Mouse (Mus musculus) erythroblast, adult 5-6 weeks (primary cell): ENCODE measurements around the gene Map3k5. TPM values are rescaled to one million over a fixed set of nuclear protein-coding genes. Genes with fewer than 3 reads are reported as not detected.

Source experiments
- ATAC-seq: replicated peaks from 2 replicates; pipeline ENCODE4 v1.8.0; 2016; ENCODE audit warnings: moderate number of reproducible peaks, mild to moderate bottlenecking, moderate TSS enrichment, inconsistent platforms; ENCODE audit not compliant: poor library complexity, low FRiP score, severe bottlenecking
- total RNA-seq, 2 experiments: library from RNA; stranded (forward) in 1 of 2; stranded (reverse) in 1 of 2; fragments of 150-400 nt in 1 of 2; fragments of 200-764, 138-1000 nt in 1 of 2; gene quantifications; 2 replicates each; pipeline versions ENCODE4 v1.2.3 to v1.2.4; 2015 to 2017; ENCODE audit warnings: low replicate concordance in 2 of 2

Gene Map3k5
- total RNA-seq, 2 experiments from 2014 or later: 4.2 to 4.6 TPM

GRCm38 (mm10) chr10:19933511-19934383, 525 bp upstream of the Map3k5 start:
- ATAC-seq: no peak

GRCm38 (mm10) chr10:19935295-19935623, 987 bp downstream of the Map3k5 start:
- no peak for ATAC-seq

DNA sequence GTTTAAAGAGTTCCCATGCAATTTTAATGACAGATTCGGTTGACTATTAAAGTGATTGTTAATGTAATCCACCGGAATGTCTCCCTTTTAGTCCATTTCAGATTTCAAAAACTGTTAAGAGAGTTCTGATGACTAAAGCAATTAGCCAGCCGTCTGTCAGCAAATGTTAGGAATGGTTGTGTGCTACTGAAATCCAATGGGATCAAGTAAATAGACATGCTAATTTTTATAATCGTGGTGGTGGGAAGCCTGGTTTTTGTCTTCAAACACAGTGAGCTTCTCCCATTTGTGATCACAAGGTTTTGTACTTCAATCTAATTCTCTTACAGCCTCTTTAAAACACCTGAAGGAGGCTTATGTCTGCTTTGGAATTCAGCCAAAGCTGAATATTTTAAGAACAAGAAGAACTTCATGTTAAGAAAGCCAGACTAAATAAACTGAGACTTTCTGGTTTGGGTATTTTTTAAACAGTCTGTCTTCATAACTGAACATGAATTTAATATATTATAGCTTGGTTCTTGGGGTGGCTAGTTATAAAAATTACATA, 1.6 kb downstream of the Map3k5 start:
- ATAC-seq: no peak

DNA sequence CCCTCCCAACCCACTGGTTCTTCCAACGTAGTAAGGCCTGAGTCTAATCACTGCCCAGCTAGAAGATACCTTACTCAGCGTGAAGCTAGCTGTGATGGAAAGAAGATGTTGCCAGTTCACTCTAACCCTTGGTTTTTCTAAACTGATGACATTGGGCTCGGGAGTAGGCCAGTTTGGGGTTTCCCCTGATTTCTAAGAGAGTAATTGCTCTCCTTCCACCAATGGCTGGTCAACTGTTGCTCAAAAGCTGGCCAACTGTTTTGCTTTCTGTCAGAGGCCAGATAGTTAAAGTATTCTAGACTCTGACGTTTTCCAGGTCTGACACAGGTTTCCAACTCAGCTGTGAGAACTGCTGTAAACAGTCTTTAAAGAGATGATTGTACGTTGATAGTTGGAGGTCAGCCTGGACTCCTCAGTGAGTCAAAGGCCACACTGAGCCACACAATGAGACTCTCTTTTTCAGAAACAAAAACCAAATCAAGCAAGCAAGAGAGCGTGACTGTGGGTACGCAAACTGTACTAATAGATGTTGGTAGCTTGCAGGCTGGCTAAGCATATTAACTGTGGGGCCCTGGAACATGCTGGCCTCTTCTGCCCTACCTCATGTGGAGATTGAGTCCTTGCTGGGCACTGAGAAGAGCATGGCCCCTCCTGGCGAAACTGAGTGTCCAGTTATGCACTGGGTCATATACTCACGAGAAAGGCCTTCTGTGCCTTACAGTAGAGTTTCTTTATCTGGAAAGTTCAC, 2.9 kb downstream of the Map3k5 start:
- no peak for ATAC-seq

DNA sequence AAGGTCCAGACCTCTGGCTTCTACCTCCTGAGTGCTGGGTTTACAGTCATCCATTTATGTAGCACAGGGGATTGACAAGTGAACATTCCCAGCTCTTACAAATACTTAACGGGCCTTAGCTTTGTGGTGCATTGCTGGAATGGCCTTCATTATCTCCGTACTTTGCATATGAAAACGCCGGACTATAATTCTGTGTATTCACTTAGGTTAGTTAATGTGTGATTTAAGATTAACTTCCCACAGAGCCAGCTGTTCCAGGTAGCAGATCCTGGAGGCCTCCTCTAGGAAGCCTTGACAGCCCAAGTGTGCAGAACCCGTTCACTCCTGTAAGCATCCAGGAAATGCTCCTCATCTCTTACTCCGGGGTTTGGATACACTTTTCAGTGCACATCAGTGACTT, 4.5 kb downstream of the Map3k5 start:
- no peak for ATAC-seq

- no peak for ATAC-seq
Measured at GRCm38 (mm10) chr10:19939282-19939705, 5.0 kb downstream of the Map3k5 start.

DNA sequence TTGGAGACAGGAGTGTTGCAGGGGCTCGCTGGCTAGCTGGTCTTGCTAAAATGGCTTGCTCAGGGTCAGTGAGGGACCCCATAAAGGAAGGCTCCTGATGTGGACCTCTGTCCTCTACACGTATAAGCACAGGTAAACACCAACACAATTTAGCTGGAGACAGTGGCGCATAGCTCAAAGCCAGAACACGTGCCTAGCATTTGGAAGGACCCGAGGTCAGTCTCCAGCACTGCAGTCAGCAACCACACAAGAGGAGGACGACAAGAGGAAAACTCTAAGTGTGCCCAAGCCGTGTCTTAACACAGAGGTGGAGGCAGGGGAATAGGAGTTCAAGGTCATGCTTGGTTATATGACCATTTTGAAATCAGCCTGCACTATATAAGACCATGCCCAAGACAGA, 5.9 kb downstream of the Map3k5 start:
- no peak for ATAC-seq

- no peak for ATAC-seq
Measured at GRCm38 (mm10) chr10:19940626-19941025, 6.4 kb downstream of the Map3k5 start.

DNA sequence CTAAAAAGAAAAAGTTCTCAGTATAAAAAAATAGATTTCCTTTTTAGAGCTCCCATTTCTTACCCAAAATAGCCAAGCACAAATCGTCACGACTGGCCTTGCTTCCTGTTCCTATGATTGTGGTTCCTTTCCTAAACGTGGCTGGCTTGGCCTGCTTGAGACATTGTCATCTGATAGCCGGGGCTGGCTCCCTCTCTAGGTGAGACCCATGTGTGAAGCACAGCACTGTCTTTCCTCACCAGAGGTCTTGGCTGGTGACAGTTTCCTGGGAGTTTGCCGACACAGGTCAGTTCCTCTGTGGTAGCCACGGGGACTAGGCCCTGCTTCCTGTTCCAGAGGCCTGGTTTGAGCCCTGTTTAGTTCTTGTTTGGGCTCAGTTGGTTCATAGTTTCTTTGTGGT, 6.8 kb downstream of the Map3k5 start:
- no peak for ATAC-seq

GRCm38 (mm10) chr10:19941914-19942313, 7.6 kb downstream of the Map3k5 start:
- ATAC-seq: no peak

GRCm38 (mm10) chr10:19942621-19943020, 8.3 kb downstream of the Map3k5 start:
- ATAC-seq: no peak

DNA sequence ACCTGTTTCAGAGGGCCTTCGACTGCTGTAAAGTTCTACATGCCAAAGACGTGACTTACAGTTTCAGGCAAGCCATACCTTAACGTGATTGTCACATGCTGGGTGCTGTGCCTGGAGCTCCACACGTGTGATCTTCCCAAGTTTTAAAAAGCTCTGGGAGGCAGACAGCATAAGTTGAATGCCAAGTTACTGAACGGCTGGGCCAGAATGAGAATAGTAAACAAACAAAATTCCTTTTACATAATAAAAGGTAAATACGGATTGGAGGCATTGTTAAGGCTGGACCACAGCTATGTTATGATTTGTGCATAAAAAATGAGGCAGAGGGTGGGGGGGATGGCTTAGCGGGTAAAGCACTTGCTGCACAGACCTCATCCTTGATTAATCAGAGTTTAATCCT, 11.4 kb downstream of the Map3k5 start:
- ATAC-seq: no peak

GRCm38 (mm10) chr10:19946644-19947043, 12.4 kb downstream of the Map3k5 start:
- no peak for ATAC-seq

DNA sequence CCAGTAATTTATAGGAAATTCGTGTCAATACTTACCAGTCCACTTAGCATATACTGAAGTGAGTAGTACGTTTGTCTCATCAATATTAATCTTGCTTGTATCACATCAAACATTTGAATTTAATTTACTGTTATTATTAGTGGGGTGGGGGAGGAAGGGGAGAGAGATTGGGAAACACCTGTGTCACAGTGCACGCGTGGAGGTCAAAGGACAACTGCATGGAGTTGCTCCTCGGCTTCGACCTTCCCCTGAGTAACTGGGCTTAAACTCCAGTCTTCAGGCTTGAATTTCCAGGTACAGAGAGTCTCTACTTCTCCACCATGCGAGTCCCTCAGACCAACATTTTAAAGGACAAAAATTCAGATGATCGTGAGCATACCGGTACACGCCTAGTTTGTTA, 13.2 kb downstream of the Map3k5 start:
- no peak for ATAC-seq

DNA sequence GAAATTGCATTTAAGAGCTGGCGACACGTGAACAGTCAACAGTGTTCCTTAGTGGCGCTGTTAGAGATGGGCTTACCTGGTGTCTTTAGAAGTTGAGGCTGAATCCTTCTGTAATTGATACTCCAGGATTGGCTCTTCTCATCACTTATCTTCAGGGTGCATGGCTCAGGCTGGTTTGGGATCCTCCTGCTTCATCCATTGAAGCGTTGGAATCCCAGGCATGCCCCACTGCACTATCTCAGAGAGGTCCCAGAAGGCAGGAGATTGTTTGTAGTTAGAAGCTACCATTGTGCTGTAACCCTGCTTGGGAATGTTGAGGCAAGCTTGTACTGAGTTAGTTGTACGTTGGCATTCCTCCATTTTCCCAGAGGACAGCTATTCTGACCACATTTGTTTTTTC, 13.6 kb downstream of the Map3k5 start:
- no peak for ATAC-seq

- ATAC-seq: no peak
Measured at GRCm38 (mm10) chr10:19948381-19948780, 14.1 kb downstream of the Map3k5 start.

GRCm38 (mm10) chr10:19949106-19949505, 14.8 kb downstream of the Map3k5 start:
- no peak for ATAC-seq

- no peak for ATAC-seq
Measured at GRCm38 (mm10) chr10:19953032-19953761, 18.9 kb downstream of the Map3k5 start.

DNA sequence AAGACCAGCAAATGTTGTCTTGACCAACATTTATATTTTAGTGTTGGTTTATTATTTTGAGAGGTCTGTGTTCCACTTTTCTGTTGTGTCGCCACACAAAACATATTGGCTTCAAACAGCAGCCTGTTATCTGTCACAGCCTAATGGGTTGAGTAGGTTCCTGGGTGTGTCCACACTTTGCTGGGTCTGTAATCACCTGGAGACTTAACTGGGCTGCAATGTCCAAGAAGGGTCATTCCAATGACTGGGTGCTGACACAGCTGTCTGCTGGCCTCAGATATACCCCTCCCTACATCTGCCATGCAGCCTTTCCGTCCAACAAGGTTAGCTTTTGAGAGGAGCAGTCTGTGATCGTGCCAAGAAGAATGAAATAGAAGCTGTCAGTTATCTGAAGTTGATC, 20.3 kb downstream of the Map3k5 start:
- no peak for ATAC-seq

DNA sequence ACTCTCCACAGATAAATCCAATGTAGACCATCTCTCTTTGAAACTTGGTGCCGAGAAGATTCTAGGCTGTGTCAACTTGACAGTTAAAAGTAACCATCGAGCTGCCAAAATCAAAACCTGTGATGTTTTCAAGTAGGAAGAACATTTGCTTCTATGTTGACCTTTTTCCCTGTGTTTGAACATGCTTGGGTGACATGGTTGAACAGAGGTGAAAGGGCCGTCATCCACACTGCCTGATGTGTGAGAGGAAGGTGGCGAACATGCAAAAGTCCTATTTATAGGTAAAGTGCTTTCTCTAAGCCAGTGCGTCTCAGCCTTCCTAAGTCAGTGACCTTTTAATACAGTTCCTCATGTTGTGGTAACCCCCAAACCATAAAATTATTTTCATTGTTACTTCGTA, 21.5 kb downstream of the Map3k5 start:
- ATAC-seq: no peak
